Mouse (Mus musculus) liver, postnatal 0 days (tissue): Measurements from ENCODE around the gene Rps11.

ENCODE experiments used
- CTCF ChIP-seq: sonication (generic); IDR thresholded peaks from 2 replicates; pipeline ENCODE4 v1.5.1; 2016; ENCODE audit warnings: antibody characterized with exemption, low read depth
- EP300 ChIP-seq: IDR thresholded peaks from 2 replicates; pipeline ENCODE4 v1.6.1; 2016; ENCODE audit warnings: antibody characterized with exemption, low read depth, mild to moderate bottlenecking

GRCm38 (mm10) chr7:45125144-45125600 is 933 bp upstream of the Rps11 start:
- no peak; the same call in 1 of the 2 replicates for TF ChIP-seq EP300
- peak; percentile 39 for TF ChIP-seq CTCF
